Mouse (Mus musculus): ENCODE measurements around the gene Fstl4. TPM values are rescaled to one million over a fixed set of nuclear protein-coding genes. Genes with fewer than 3 reads are reported as not detected.
A peak's percentile ranks its signal among the peaks of the same experiment; 100 is the strongest.

Gene Fstl4
- total RNA-seq, 2 experiments from 2014 or later, result 2.9 to 3.2 TPM

GRCm38 (mm10) chr11:52765678-52766254, 1.3 kb downstream of the Fstl4 start:
- DNase-seq, result peak; percentile 9 to 42
- intact Hi-C loops (cut with DNase I), result loop anchor here (2.0 to 10.0 kb wide), 4 partner anchors 243 to 489 kb away; no protein-coding TSS in a partner anchor

DNA sequence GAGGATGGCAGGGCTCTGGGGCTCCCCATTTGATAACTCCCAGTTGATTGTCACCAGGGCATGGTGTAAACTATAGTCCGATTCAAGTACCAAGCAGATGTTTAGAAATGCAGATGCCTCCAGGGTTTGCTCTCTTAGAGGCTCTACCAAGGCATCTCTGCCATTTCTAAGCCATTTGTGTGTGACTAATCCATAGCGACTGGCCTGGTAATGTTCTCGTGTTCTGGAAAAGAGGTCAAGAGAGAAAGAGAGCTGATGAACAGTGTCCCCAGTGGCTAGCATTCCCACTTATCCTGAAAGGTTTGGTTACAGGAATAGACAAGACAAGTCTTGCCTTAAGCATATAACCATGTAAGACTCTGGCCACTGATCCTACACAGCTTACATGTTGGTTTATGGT, 3.5 kb downstream of the Fstl4 start:
- DNase-seq, result no peak
- intact Hi-C loops (cut with DNase I), result loop anchor here (5.0 to 10.0 kb wide), 3 partner anchors 246 to 487 kb away; no protein-coding TSS in a partner anchor

GRCm38 (mm10) chr11:52773073-52773472, 8.6 kb downstream of the Fstl4 start:
- intact Hi-C loops (cut with DNase I), result no loop called here

DNA sequence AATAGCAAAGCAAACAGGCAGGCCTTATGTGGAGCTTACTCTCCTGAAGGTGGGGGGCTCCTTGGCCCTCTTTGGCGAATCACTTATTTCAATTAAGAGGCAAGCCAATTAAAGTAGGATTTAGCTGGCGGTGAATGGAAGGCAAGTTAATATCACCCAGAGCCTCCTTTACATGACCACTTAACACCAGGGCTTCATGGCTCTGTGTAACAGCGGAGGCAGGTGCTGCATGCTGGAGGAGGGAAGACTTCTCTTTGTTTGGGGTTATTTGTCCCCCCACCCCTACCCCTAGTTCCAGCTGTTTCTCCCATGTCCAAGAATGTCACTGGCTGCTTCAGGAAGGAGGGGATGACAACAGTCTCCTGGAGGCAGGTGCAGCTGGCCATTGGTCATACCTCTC, 10.9 kb downstream of the Fstl4 start:
- no peak for DNase-seq
- intact Hi-C loops (cut with DNase I), result no loop called here

More at GRCm38 (mm10) chr11:52773073-52773472, 8.6 kb downstream of the Fstl4 start:
- DNase-seq, result no peak

DNA sequence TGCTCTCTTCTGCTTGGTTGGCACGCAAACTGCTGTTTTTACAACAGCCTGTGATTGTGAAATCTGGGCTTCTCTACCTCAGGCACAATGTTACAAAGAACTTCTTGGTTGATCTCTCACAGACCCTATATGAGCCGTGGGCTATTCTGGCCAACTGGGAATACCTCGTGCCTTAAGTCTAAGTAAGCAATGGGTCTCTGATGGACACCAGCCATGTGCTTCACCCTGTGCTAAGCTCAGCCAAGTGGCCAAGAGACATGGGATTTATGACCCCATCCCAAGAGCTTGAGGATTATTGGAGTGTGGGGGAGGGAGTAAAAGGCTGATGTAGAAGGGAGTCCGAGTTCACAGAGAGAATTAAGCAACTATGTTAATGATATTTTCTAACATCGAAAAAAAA, 18.0 kb downstream of the Fstl4 start:
- intact Hi-C loops (cut with DNase I), result no loop called here
- DNase-seq, result no peak

DNA sequence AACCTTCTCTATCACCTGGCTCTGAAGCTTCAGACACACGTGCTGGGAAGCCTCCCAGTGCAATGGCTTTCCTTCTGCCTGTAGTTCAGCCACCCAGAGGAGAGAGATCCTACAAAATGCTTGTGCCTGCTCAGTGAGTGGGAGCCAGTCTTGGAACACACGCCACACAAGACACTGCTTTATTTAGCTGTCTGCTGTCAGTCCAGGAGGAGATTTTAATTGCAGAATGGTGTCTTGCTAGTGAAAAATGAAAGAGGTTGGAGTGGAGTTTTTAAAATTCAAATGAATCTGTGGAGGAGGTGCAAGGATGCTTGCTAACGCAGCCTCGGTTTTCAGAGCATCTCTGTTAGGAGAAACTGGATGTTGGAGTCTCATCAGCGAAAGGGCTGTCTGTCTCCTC, 29.9 kb downstream of the Fstl4 start:
- no peak for DNase-seq
- intact Hi-C loops (cut with DNase I), result no loop called here

GRCm38 (mm10) chr11:52809542-52809941, 45.1 kb downstream of the Fstl4 start:
- DNase-seq, result no peak

DNA sequence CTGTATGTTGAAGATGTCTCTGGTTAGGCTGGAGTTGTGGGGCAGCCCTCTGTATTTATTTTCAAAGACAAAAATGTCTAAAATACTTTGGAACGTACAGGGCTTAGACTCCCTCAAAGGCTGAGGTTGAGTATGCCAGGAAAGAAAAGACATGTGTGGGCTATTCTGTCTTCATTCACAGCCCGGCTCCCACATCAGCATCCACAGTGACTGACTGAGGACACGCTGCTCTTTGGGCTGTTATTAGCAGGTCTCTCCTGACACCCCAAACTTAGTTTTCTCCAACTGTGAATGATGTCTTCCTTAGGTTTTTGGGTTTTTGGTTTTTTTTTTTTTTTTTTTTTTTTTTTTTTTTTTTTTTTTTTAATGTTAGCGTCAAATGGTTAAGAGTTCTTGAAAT, 51.6 kb downstream of the Fstl4 start:
- intact Hi-C loops (cut with DNase I), result no loop called here
- no peak for DNase-seq

More at GRCm38 (mm10) chr11:52809542-52809941, 45.1 kb downstream of the Fstl4 start:
- intact Hi-C loops (cut with DNase I), result no loop called here

- no peak for DNase-seq
- intact Hi-C loops (cut with DNase I), result no loop called here
Observed at GRCm38 (mm10) chr11:52820336-52820905, 56.0 kb downstream of the Fstl4 start.

- intact Hi-C loops (cut with DNase I), result no loop called here
- DNase-seq, result no peak
Observed at GRCm38 (mm10) chr11:52826591-52826990, 62.2 kb downstream of the Fstl4 start.

- intact Hi-C loops (cut with DNase I), result no loop called here
- DNase-seq, result no peak
Observed at GRCm38 (mm10) chr11:52831631-52832310, 67.3 kb downstream of the Fstl4 start.

DNA sequence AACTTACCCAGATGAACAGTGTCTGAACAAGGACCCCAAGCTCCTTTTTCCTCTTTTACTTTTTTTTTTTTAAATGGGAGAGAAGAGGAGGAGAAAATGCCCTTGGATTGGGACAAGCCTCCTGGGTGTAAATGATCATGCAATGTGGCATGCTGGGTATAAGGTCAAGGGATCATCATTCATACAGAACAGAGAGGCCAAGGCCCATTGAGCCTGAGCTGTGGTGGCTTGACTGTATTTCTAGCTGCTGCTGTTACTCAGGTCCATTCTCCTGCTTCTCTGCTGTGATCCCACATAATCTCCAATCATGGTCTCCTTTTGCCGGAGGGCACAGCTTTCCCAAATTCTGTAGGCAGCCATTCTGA, 67.9 kb downstream of the Fstl4 start:
- intact Hi-C loops (cut with DNase I), result no loop called here

GRCm38 (mm10) chr11:52848691-52849090, 84.3 kb downstream of the Fstl4 start:
- intact Hi-C loops (cut with DNase I), result no loop called here

More for the DNA sequence above, 67.9 kb downstream of the Fstl4 start:
- no peak for DNase-seq

GRCm38 (mm10) chr11:52850071-52850470, 85.6 kb downstream of the Fstl4 start:
- DNase-seq, result no peak
- intact Hi-C loops (cut with DNase I), result no loop called here

More at GRCm38 (mm10) chr11:52848691-52849090, 84.3 kb downstream of the Fstl4 start:
- no peak for DNase-seq

GRCm38 (mm10) chr11:52872846-52873512, 108.5 kb downstream of the Fstl4 start:
- intact Hi-C loops (cut with DNase I), result no loop called here
- no peak for DNase-seq

DNA sequence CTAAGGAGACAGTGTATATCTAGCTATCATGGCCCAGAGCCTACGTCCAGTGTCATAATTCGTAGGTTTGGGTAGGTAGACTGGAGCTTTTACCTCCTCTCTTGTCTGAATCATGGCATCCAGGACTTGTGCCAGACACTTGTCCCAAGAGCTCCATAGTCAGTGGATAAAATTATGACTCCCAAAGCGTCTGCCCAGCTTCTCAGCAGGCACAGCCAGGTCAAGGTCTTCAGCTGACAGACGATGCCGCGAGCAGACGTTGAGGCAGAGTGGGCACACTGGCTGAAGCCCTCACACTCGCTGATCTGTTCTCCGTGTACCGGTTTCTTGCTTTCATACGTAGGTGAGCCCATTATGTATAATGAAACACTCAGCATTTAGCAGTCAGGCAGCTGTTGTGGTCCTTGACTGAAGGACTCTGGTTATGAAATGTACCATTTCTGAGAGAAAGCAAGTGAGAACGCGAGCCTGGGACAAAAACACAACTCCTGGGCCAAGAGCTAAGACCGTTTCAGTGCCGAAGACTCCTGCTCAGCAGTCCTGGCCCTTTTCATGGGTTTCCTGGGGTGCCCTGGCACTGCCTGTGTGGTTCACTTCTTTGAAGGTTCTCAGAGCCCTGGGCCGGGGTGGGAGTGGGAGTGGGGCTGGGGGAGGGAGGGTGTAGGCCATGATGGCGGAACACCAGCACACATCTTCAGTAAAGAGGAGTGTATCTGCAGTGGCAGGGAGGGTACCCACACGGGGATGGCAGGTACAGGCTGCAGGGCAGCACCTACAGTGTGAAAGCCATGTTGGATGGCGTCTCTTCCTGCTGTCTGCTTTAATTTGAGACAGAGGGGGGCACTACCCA, 111.7 kb downstream of the Fstl4 start:
- intact Hi-C loops (cut with DNase I), result no loop called here
- peak; percentile 15 to 19 for DNase-seq

DNA sequence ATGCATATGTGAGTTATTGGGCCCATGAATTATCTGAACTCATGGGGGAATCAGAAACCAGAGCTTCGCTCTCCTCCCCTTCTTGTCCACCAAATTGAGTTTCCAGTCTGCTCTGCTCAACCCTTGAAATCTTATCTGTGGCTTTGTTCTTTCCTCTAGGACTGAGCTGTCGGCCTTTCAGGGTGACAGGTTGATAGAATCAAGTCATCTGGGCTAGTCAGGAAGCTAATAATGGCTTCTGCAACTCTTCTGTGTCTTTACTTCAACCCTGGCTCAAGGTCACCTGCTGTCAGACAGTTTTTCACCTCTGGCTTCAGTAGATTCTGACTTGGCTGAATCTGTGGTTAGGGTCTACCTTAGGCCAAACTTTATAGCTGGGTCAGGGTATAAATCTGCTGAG, 113.2 kb downstream of the Fstl4 start:
- DNase-seq, result peak in 1 of 2 experiments; percentile 7
- intact Hi-C loops (cut with DNase I), result no loop called here

DNA sequence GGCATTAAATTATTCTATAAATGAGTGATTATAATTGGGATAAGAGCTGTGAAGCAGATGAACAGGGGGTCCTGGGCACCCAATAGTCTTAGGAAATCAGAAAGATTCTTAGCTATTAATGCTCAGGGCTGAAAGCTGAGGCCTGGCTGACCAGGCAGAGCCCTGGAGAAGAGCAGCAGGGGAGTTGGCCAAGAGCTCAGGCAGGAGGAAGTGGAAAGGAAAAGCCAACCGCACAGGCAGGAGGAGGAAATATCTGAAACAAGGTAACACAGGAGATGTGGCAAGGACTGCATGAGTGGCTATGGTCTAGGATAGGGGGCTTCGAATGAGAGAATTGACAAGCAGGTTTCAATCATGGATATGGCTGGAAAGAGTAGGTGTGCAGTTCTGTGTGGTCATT, 115.5 kb downstream of the Fstl4 start:
- intact Hi-C loops (cut with DNase I), result no loop called here
- no peak for DNase-seq

GRCm38 (mm10) chr11:52886559-52887303, 122.3 kb downstream of the Fstl4 start:
- intact Hi-C loops (cut with DNase I), result no loop called here
- no peak for DNase-seq

DNA sequence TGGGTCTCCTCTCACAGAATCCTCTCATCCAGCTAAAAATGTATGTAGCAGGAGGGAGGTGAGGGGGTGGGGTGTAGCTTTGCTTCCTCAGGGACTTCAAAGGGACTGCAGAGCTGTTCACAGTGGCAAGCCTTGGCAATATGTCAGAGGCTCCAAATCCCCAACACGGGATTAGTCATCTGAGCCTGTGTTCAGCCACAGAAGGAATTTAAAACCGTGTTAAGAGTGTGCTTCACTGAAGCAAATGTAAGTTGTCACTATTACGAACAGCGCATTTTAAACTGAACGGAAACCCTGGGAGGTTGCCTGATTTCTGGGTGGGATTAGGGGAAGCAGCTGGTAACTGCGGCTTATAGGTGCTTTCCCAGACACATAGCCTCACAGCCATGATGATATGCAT, 123.7 kb downstream of the Fstl4 start:
- intact Hi-C loops (cut with DNase I), result no loop called here
- DNase-seq, result no peak
